In the genomic region with DNA sequence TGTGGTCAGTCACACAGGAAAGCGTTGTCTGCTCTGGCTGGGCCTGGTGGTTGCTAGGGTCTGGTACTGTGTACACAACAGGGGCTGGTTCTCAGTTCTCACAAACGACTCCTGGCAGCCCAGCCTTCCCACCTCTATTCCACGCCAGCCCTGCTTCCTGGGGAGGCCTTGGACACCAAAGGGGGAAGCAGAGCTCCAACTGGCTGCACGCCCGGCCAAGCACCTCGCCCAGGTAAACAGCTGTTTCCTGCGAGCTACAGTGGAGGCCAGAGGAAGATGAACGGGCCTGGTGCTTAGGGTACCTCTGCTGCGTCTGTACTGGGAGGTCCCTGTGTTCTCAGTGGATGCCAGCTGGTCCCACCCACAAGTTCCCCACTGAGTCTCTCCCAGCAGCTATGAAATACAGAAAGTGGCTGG, we compare ENCODE assay signal across 8 mouse cellular contexts. TPM values are rescaled to one million over a fixed set of nuclear protein-coding genes. Genes with fewer than 3 reads are reported as not detected.
DNase-seq lines count a peak whose midpoint lies in the region; ATAC-seq and TF ChIP-seq lines count a peak whose summit lies in the region.

No protein-coding gene starts in this region.

- H3K9me3 ChIP-seq in hindbrain, embryonic 11.5 days (ENCODE audit: control insufficient read depth, low read length): no peaks in the 10 kb centered on the region
- no peaks in the 10 kb centered on the region for H3K9me3 ChIP-seq in limb, embryonic 15.5 days

- H3K27me3 ChIP-seq in hindbrain, embryonic 11.5 days (ENCODE audit: control insufficient read depth, insufficient read depth, low read length): no peaks in the 10 kb centered on the region
- no peaks in the 10 kb centered on the region for H3K27me3 ChIP-seq in limb, embryonic 15.5 days

- H3K9ac ChIP-seq in hindbrain, embryonic 11.5 days (ENCODE audit: low read depth, low read length): no peak overlapping the region
- H3K9ac ChIP-seq in limb, embryonic 15.5 days: no peak overlapping the region

- peaks cover 7% of the 10 kb centered on the region; the same call in 1 of the 2 replicates for H3K4me1 ChIP-seq in hindbrain, embryonic 11.5 days (replicated peaks; ENCODE audit: control insufficient read depth, insufficient read depth, low read length)
- H3K4me1 ChIP-seq in limb, embryonic 15.5 days: peaks cover 62% of the 10 kb centered on the region

- no peak overlapping the region for H3K27ac ChIP-seq in gastrocnemius, adult 2 months
- peak overlapping the region; percentile 52 for H3K27ac ChIP-seq in hindbrain, embryonic 11.5 days (ENCODE audit: low read depth, low read length)
- peak overlapping the region; percentile 88 for H3K27ac ChIP-seq in limb, embryonic 15.5 days

- H3K4me3 ChIP-seq in gastrocnemius, adult 2 months: no peak overlapping the region
- H3K4me3 ChIP-seq in hindbrain, embryonic 11.5 days (ENCODE audit: low read depth, low read length): no peak overlapping the region
- H3K4me3 ChIP-seq in limb, embryonic 15.5 days: no peak overlapping the region

- no peak overlapping the region for H3K4me2 ChIP-seq in hindbrain, embryonic 11.5 days (replicated peaks; ENCODE audit: low read depth, low read length)
- H3K4me2 ChIP-seq in limb, embryonic 15.5 days: peak overlapping the region; percentile 6; the same call in 1 of the 2 replicates

- 67% methylated on average over 9 of the region's 9 CpGs for WGBS in hindbrain, embryonic 11.5 days
- WGBS in limb, embryonic 15.5 days: 23% methylated on average over 9 of the region's 9 CpGs

- H3K36me3 ChIP-seq in hindbrain, embryonic 11.5 days (ENCODE audit: control insufficient read depth, insufficient read depth, low read length): no peaks in the 10 kb centered on the region
- peaks cover 5% of the 10 kb centered on the region for H3K36me3 ChIP-seq in limb, embryonic 15.5 days

- intact Hi-C loops in gastrocnemius, adult 2 months (cut with DNase I): no loop called here

- peak; percentile 51 for DNase-seq in gastrocnemius, adult 2 months
- DNase-seq in gastrocnemius, adult 8-10 months (ENCODE audit: low spot score in 2 of 2): no peak
- peak; percentile 73 to 75 for DNase-seq in cerebellum, postnatal 25 days
- no peak for DNase-seq in hindbrain, embryonic 11.5 days (ENCODE audit: low spot score)
- peak; percentile 56 for DNase-seq in right cerebral cortex, postnatal 25 days
- no peak for DNase-seq in thymus, postnatal 0 days (ENCODE audit: low spot score)

- ATAC-seq in hindbrain, embryonic 11.5 days (ENCODE audit: low FRiP score): no peak
- peak; percentile 70 for ATAC-seq in limb, embryonic 15.5 days (ENCODE audit: insufficient number of reproducible peaks, low FRiP score, low TSS enrichment, low read depth)
- no peak for ATAC-seq in activated CD4-positive, CD25-positive, alpha-beta regulatory T cell, adult 4 months

- no peak for TF ChIP-seq CTCF in gastrocnemius, adult 2 months (IDR thresholded peaks at IDR 0.05)

RNA-seq across cellular contexts. Expression of gene Crtc1, which starts 29.9 kb away (rescaled TPM):
- 1 to 10 TPM; 8.9 to 9.5 TPM for total RNA-seq in gastrocnemius, adult 2 months (2021)
- total RNA-seq in gastrocnemius, adult 8-10 months (2022): 10 to 100 TPM in 1 of 4 experiments, 1 to 10 TPM in 3; 7.1 to 15.3 (median 7.6) TPM
- polyA plus RNA-seq in hindbrain, embryonic 11.5 days (2014; fragmentation: Nextera tagmentation; extraction: Ambion mirVana): 13.6 and 14.2 TPM in 2 replicates
- 22.2 and 22.4 TPM in 2 replicates for polyA plus RNA-seq in limb, embryonic 15.5 days (2015; fragmentation: Nextera tagmentation; extraction: Ambion mirVana)
- polyA plus RNA-seq in activated CD4-positive, CD25-positive, alpha-beta regulatory T cell, adult 4 months (2017; shearing (Covaris generic)): 1 to 10 TPM; 7.1 to 8.4 TPM
- 7.4 and 8.0 TPM in 2 replicates for polyA plus RNA-seq in thymus, postnatal 0 days (2015; fragmentation: Nextera tagmentation; extraction: Ambion mirVana)

RNA-seq across cellular contexts. Expression of gene Comp, which starts 36.1 kb away (rescaled TPM):
- total RNA-seq in gastrocnemius, adult 2 months (2021): 10 to 100 TPM in 1 of 2 experiments, 1 to 10 TPM in 1; 5.5 to 31.2 TPM
- total RNA-seq in gastrocnemius, adult 8-10 months (2022): 10 to 100 TPM in 2 of 4 experiments, 1 to 10 TPM in 2; 2.7 to 16.7 (median 8.4) TPM
- 0.08 and 0.11 TPM in 2 replicates for polyA plus RNA-seq in hindbrain, embryonic 11.5 days (2014; fragmentation: Nextera tagmentation; extraction: Ambion mirVana)
- polyA plus RNA-seq in limb, embryonic 15.5 days (2015; fragmentation: Nextera tagmentation; extraction: Ambion mirVana): 101 and 104 TPM in 2 replicates
- polyA plus RNA-seq in activated CD4-positive, CD25-positive, alpha-beta regulatory T cell, adult 4 months (2017; shearing (Covaris generic)): under 1 TPM in 1 of 2 experiments, not detected in 1; 0.95 TPM
- polyA plus RNA-seq in thymus, postnatal 0 days (2015; fragmentation: Nextera tagmentation; extraction: Ambion mirVana): 1.6 and 2.2 TPM in 2 replicates

RNA-seq across cellular contexts. Expression of gene Upf1, which starts 56.4 kb away (rescaled TPM):
- 10 to 100 TPM; 28.1 to 35.1 TPM for total RNA-seq in gastrocnemius, adult 2 months (2021)
- 10 to 100 TPM; 29.7 to 32.7 (median 30.8) TPM for total RNA-seq in gastrocnemius, adult 8-10 months (2022)
- polyA plus RNA-seq in hindbrain, embryonic 11.5 days (2014; fragmentation: Nextera tagmentation; extraction: Ambion mirVana): 21.4 TPM in 2 replicates
- polyA plus RNA-seq in limb, embryonic 15.5 days (2015; fragmentation: Nextera tagmentation; extraction: Ambion mirVana): 13.8 and 16.7 TPM in 2 replicates
- 10 to 100 TPM; 12.1 to 15.3 TPM for polyA plus RNA-seq in activated CD4-positive, CD25-positive, alpha-beta regulatory T cell, adult 4 months (2017; shearing (Covaris generic))
- polyA plus RNA-seq in thymus, postnatal 0 days (2015; fragmentation: Nextera tagmentation; extraction: Ambion mirVana): 16.4 and 22.6 TPM in 2 replicates

Comparison
In these comparisons a context has a peak if more than half of its experiments do, and no peak if none do; other contexts are left out.
1. DNase-seq: peak in gastrocnemius, adult 2 months (single experiment), cerebellum, postnatal 25 days (2 of 2) and right cerebral cortex, postnatal 25 days (single experiment); none in gastrocnemius, adult 8-10 months (0 of 2), hindbrain, embryonic 11.5 days (single experiment) and thymus, postnatal 0 days (single experiment).
2. RNA of gene Comp, which starts 36.1 kb away (polyA plus RNA-seq): 101 to 104 TPM in limb, embryonic 15.5 days; 1.6 to 2.2 TPM in thymus, postnatal 0 days, 0.95 TPM in activated CD4-positive, CD25-positive, alpha-beta regulatory T cell, adult 4 months and 0.08 to 0.11 TPM in hindbrain, embryonic 11.5 days; every median in the first group is over 10 times any median in the second.